14 mouse cellular contexts compared by ENCODE assay signal in the genomic region with DNA sequence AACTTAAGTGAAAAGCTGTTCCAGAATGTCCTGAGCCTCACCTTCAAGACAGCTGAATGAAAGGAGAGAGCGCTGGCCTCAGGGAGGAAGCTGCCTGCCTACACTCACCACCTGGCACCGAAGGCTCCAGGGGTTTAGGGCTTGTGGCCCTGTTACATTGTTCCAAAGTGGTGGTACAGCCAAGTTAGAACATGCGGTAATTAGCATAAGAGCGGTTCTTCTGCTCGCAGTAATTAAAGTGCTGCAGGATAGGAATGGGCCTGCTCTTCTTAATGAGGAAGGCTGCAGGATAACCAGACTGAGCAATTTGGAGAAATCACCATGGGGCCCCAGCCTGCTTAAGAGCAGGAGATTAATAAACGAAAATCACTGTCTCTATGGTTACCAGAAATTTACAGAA.
DNase-seq lines count a peak whose midpoint lies in the region; ATAC-seq and TF ChIP-seq lines count a peak whose summit lies in the region.
"Had no signal": no experiment of that assay in that cellular context is flagged by ENCODE, and none has a peak within 500 bp of the region (broad histone marks: within the 10 kb centered on the region; RNA-seq: fewer than 3 reads in every experiment).

No protein-coding gene starts in this region.

- TF ChIP-seq CTCF in layer of hippocampus, adult 2 months (conservative IDR thresholded peaks at IDR 0.05): peak; percentile 0; the same call in 1 of the 2 replicates

- no peaks in the 10 kb centered on the region for H3K9me3 ChIP-seq in embryonic facial prominence, embryonic 11.5 days (replicated peaks; ENCODE audit: control insufficient read depth, low read length)
- H3K9me3 ChIP-seq: liver, embryonic 12.5 days; stomach, embryonic 15.5 days had no signal

- no peaks in the 10 kb centered on the region for H3K4me1 ChIP-seq in embryonic facial prominence, embryonic 11.5 days (ENCODE audit: control insufficient read depth, insufficient read depth, low read length)
- H3K4me1 ChIP-seq: stomach, embryonic 15.5 days had no signal

- H3K4me2 ChIP-seq in embryonic facial prominence, embryonic 11.5 days (ENCODE audit: low read depth, low read length): no peak overlapping the region
- H3K4me2 ChIP-seq: liver, embryonic 12.5 days; stomach, embryonic 15.5 days had no signal

- ATAC-seq in embryonic facial prominence, embryonic 11.5 days (replicated peaks; ENCODE audit: insufficient number of reproducible peaks, low FRiP score, low TSS enrichment, low read depth): no peak
- ATAC-seq: liver, embryonic 12.5 days had no signal

- no peak overlapping the region for H3K9ac ChIP-seq in embryonic facial prominence, embryonic 11.5 days (replicated peaks; ENCODE audit: low read length)
- H3K9ac ChIP-seq: liver, embryonic 12.5 days; stomach, embryonic 15.5 days had no signal

- H3K27me3 ChIP-seq in embryonic facial prominence, embryonic 11.5 days (ENCODE audit: control insufficient read depth, insufficient read depth, low read length): no peaks in the 10 kb centered on the region
- H3K27me3 ChIP-seq: liver, embryonic 12.5 days; stomach, embryonic 15.5 days had no signal

- DNase-seq in layer of hippocampus, adult 2 months (ENCODE audit: low spot score in 2 of 2): peak in 1 of 2 experiments; percentile 11
- no peak for DNase-seq in layer of hippocampus, postnatal 10 days (ENCODE audit: low spot score in 2 of 2)
- DNase-seq in Muller cell, postnatal 12 days (ENCODE audit: inconsistent ontology term): peak; percentile 47
- peak; percentile 18 for DNase-seq in embryonic facial prominence, embryonic 11.5 days (ENCODE audit: low spot score)
- peak; percentile 24 for DNase-seq in forelimb bud, embryonic 11.5 days (ENCODE audit: low read depth, low spot score)
- no peak for DNase-seq in spleen, postnatal 36 days (ENCODE audit: low spot score in 2 of 2)
- no peak for DNase-seq in adrenal gland, postnatal 25 days
- no peak for DNase-seq in ovary, postnatal 14 days (ENCODE audit: low spot score)
- DNase-seq: gastrocnemius, adult 2 months; kidney, adult 11 months; lung, postnatal 4 days; right cerebral cortex, postnatal 25 days had no signal

- no peaks in the 10 kb centered on the region for H3K36me3 ChIP-seq in embryonic facial prominence, embryonic 11.5 days (replicated peaks; ENCODE audit: control insufficient read depth, insufficient read depth, low read depth, low read length)
- H3K36me3 ChIP-seq: liver, embryonic 12.5 days; stomach, embryonic 15.5 days had no signal

- H3K27ac ChIP-seq in layer of hippocampus, adult 2 months: peak overlapping the region; percentile 62
- H3K27ac ChIP-seq in embryonic facial prominence, embryonic 11.5 days (replicated peaks; ENCODE audit: low read depth, low read length): no peak overlapping the region
- H3K27ac ChIP-seq: gastrocnemius, adult 2 months; liver, embryonic 12.5 days; stomach, embryonic 15.5 days had no signal

- H3K4me3 ChIP-seq in layer of hippocampus, adult 2 months: no peak overlapping the region
- H3K4me3 ChIP-seq in embryonic facial prominence, embryonic 11.5 days (ENCODE audit: low read depth, low read length): no peak overlapping the region
- H3K4me3 ChIP-seq: gastrocnemius, adult 2 months; liver, embryonic 12.5 days; stomach, embryonic 15.5 days had no signal

- WGBS in embryonic facial prominence, embryonic 11.5 days: 43% methylated on average over 6 of the region's 6 CpGs

Comparison
In these comparisons a context has a peak if more than half of its experiments do, and no peak if none do; other contexts are left out.
1. DNase-seq: peak in Muller cell, postnatal 12 days (single experiment), embryonic facial prominence, embryonic 11.5 days (single experiment) and forelimb bud, embryonic 11.5 days (single experiment); none in layer of hippocampus, postnatal 10 days (0 of 2), spleen, postnatal 36 days (0 of 2), adrenal gland, postnatal 25 days (single experiment) and ovary, postnatal 14 days (single experiment).